Mouse (Mus musculus): ENCODE results near the gene Tdg. TPM values are rescaled to one million over a fixed set of nuclear protein-coding genes. Genes with fewer than 3 reads are reported as not detected.

The Tdg gene
- 87.8 TPM for polyA plus RNA-seq (2017; shearing (Covaris generic))

DNA sequence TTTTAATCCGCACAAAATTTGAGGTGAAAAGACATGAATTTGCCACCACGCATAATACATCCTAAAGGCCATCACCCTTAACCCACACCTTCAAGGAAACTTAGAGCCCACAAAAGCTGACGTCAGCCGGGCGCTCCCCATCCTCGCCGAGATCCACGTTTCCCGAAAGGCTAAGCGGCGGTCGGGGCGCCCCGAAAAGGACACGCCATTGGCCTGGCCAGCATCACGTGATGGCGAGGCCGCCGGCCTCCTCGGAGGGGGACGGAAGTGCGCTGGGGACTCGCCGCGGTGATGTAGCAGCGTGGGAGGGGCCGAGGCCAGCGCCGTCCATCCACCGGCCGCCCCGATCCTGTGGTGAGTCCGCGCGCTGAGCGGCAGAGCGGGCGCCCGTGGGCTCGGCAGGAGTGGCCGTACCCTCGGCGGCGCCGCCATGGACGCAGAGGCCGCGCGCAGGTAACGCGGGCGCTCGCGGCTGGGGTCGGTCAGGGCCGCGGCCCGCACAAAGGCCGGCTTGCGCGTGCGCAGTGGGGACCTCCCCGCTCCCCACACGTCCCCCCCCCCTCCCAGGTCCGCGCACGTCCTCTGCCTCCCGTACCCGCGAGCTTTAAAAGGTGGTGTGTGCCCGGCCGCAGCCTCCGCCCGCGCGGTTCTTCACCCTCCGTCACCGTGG lies at the start of gene Tdg:
Tdg (plus strand) TSS at position 243 of the 670 bp plus-strand sequence.

DNA sequence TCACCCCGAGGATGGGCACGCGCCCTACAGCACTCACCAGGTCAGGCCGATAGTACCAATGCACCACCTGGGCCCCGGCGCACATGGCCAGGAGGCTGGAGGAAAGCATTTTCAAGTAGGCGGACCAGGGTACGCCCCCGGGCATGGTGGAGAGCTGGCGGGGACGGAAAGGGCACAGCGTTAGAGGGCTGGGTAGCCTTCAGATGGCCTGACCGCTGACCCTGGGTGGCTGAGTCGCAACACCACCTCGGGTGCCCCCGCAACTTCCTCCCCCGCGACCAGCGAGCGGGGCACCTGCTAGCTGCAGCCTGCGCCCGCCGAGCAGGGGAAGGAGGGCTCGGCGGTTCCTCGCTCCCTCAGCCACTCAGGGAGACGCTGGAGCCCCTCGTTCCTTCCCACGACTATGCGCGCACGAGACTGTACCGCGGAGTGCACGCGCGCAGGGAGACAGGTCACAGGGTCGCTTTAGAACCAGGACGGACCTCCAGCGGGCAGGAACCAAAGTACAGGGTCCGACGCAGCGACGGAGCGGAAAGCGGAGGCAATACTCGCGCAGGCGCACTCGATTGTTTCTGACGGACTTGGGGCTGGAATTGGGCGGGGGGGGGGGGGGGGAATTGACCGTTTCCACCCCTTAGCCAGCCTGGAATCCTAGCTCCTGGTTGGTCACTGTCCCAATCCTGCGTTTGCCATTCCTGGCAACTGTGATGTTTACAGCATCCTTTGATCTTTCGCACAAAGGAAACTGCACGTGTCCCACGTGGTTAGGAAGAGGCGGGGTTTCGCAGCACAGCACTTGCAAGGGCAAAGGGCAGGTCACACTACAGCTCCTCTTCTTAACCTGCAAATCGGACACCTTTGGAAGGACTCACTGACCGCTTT lies 6.7 kb upstream of the Tdg start, which contains the start of gene 1190007I07Rik:
1190007I07Rik (minus strand) TSS at position 558 of the 882 bp plus-strand sequence.

DNA sequence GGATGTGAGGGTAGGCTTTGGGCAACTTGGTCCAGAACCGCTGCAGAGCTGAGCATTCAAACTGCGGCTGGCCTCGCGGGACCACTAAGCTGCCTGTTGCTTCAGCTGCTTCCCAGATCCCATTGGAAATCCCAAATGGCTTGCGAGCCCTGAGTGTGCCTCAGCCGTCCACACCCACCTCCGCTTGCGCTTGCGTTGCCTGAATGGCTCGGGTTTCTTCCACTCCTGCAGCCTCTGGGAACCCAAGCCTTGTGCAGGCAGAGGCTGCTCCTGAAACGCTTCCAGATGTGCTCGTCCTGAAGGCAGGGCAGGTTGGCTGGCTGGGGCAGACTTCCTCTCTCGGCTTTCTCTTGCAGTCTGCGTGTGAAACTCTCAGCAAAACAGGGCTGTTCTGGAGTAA lies 60.9 kb downstream of the Tdg start, which contains the start of gene Glt8d2:
Glt8d2 (minus strand) TSS at position 157 of the 400 bp plus-strand sequence.

DNA sequence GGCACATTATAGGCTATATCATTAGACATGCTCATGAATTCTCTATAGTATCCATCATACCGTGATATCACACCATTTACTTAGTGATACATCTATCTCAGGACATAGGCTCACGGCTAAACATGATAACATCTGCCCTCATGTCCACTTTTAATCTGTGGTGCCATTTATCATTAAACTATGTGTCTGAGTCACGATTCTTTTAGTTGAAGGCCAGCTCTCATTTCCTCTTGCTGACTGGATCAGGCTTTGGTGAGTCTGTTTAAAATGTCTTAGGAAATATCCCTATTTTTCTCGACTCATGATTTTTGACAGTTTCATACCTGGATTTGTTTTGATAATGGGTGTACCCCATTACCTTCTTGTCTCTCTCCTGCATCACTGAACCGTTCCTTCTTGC lies 66.3 kb downstream of the Tdg start, which contains the start of gene Hcfc2:
Hcfc2 (plus strand) TSS at position 205 of the 400 bp plus-strand sequence.

Other genes with a start within 250 kb of the Tdg start
- gene Gm1553, start 137.2 kb upstream of the Tdg start, polyA plus RNA-seq (2017; shearing (Covaris generic)): not detected
- 13.6 TPM for gene 1190007I07Rik, start 6.6 kb upstream of the Tdg start, polyA plus RNA-seq (2017; shearing (Covaris generic))
- 1.4 TPM for gene Glt8d2, start 60.8 kb downstream of the Tdg start, polyA plus RNA-seq (2017; shearing (Covaris generic))
- gene Hcfc2, start 66.3 kb downstream of the Tdg start, polyA plus RNA-seq (2017; shearing (Covaris generic)): 37.5 TPM
- gene Nfyb, start 134.3 kb downstream of the Tdg start, polyA plus RNA-seq (2017; shearing (Covaris generic)): 63.5 TPM
- gene Txnrd1, start 204.1 kb downstream of the Tdg start, polyA plus RNA-seq (2017; shearing (Covaris generic)): 50.0 TPM
- gene Eid3, start 236.8 kb downstream of the Tdg start, polyA plus RNA-seq (2017; shearing (Covaris generic)): 0.26 TPM